Mouse (Mus musculus): ENCODE measurements around the gene Gria3. TPM values are rescaled to one million over a fixed set of nuclear protein-coding genes. Genes with fewer than 3 reads are reported as not detected.

The Gria3 gene
- polyA plus RNA-seq, 1 experiment: 0.75 TPM

GRCm38 (mm10) chrX:41614920-41615319, 214.3 kb downstream of the Gria3 start:
- TF ChIP-seq POLR2A (IDR thresholded peaks at IDR 0.05; ENCODE audit: low read depth, low read length): no peak
- no peak for TF ChIP-seq CTCF (IDR thresholded peaks at IDR 0.05; ENCODE audit: extremely low read depth, insufficient read depth, insufficient read length, insufficient replicate concordance)
- Histone ChIP-seq H3K36me3 (ENCODE audit: control insufficient read depth, insufficient read depth, low read length) (no peaks in the 10 kb centered on the region), H3K4me3 (ENCODE audit: extremely low read depth, insufficient read depth, insufficient read length) (no peak overlapping the region), H3K4me1 (ENCODE audit: control insufficient read depth, insufficient read depth, insufficient read length) (no peaks in the 10 kb centered on the region), H3K27ac (ENCODE audit: insufficient read depth, low read length) (no peak overlapping the region), H3K27me3 (ENCODE audit: control insufficient read depth, insufficient read depth, low read length) (no peaks in the 10 kb centered on the region)
- 43% methylated on average over 2 of the region's 2 CpGs for WGBS
- no peak for DNase-seq (ENCODE audit: low read depth in 1 of 2, low spot score in 2 of 2)

- DNase-seq (ENCODE audit: low read depth in 1 of 2, low spot score in 2 of 2): no peak
- Histone ChIP-seq H3K27me3 (ENCODE audit: control insufficient read depth, insufficient read depth, low read length) (no peaks in the 10 kb centered on the region), H3K4me1 (ENCODE audit: control insufficient read depth, insufficient read depth, insufficient read length) (no peaks in the 10 kb centered on the region), H3K27ac (ENCODE audit: insufficient read depth, low read length) (no peak overlapping the region), H3K36me3 (ENCODE audit: control insufficient read depth, insufficient read depth, low read length) (no peaks in the 10 kb centered on the region), H3K4me3 (ENCODE audit: extremely low read depth, insufficient read depth, insufficient read length) (no peak overlapping the region)
- TF ChIP-seq CTCF (IDR thresholded peaks at IDR 0.05; ENCODE audit: extremely low read depth, insufficient read depth, insufficient read length, insufficient replicate concordance) (no peak), POLR2A (IDR thresholded peaks at IDR 0.05; ENCODE audit: low read depth, low read length) (no peak)
- 87% methylated on average over 1 of the region's 1 CpGs for WGBS
Measured at GRCm38 (mm10) chrX:41616928-41617327, 216.3 kb downstream of the Gria3 start.

- Histone ChIP-seq H3K27me3 (ENCODE audit: control insufficient read depth, insufficient read depth, low read length) (no peaks in the 10 kb centered on the region), H3K27ac (ENCODE audit: insufficient read depth, low read length) (no peak overlapping the region), H3K36me3 (ENCODE audit: control insufficient read depth, insufficient read depth, low read length) (no peaks in the 10 kb centered on the region), H3K4me3 (ENCODE audit: extremely low read depth, insufficient read depth, insufficient read length) (no peak overlapping the region), H3K4me1 (ENCODE audit: control insufficient read depth, insufficient read depth, insufficient read length) (no peaks in the 10 kb centered on the region)
- DNase-seq (ENCODE audit: low read depth in 1 of 2, low spot score in 2 of 2): no peak
- 88% methylated on average over 2 of the region's 2 CpGs for WGBS
- TF ChIP-seq POLR2A (IDR thresholded peaks at IDR 0.05; ENCODE audit: low read depth, low read length) (no peak), CTCF (IDR thresholded peaks at IDR 0.05; ENCODE audit: extremely low read depth, insufficient read depth, insufficient read length, insufficient replicate concordance) (no peak)
Measured at GRCm38 (mm10) chrX:41618396-41618795, 217.7 kb downstream of the Gria3 start.

GRCm38 (mm10) chrX:41633576-41633975, 232.9 kb downstream of the Gria3 start:
- Histone ChIP-seq H3K27ac (ENCODE audit: insufficient read depth, low read length) (no peak overlapping the region), H3K4me3 (ENCODE audit: extremely low read depth, insufficient read depth, insufficient read length) (no peak overlapping the region), H3K4me1 (ENCODE audit: control insufficient read depth, insufficient read depth, insufficient read length) (no peaks in the 10 kb centered on the region), H3K27me3 (ENCODE audit: control insufficient read depth, insufficient read depth, low read length) (no peaks in the 10 kb centered on the region), H3K36me3 (ENCODE audit: control insufficient read depth, insufficient read depth, low read length) (no peaks in the 10 kb centered on the region)
- DNase-seq (ENCODE audit: low read depth in 1 of 2, low spot score in 2 of 2): no peak
- whole genome bisulfite sequencing: 88% methylated on average over 4 of the region's 4 CpGs
- TF ChIP-seq POLR2A (IDR thresholded peaks at IDR 0.05; ENCODE audit: low read depth, low read length) (no peak), CTCF (IDR thresholded peaks at IDR 0.05; ENCODE audit: extremely low read depth, insufficient read depth, insufficient read length, insufficient replicate concordance) (no peak)

- H3K27ac ChIP-seq (ENCODE audit: insufficient read depth, low read length): no peak overlapping the region
- no peak for TF ChIP-seq POLR2A (IDR thresholded peaks at IDR 0.05; ENCODE audit: low read depth, low read length)
- no peak for TF ChIP-seq CTCF (IDR thresholded peaks at IDR 0.05; ENCODE audit: extremely low read depth, insufficient read depth, insufficient read length, insufficient replicate concordance)
- no peaks in the 10 kb centered on the region for H3K4me1 ChIP-seq (ENCODE audit: control insufficient read depth, insufficient read depth, insufficient read length)
- 46% methylated on average over 2 of the region's 2 CpGs for WGBS
- DNase-seq (ENCODE audit: low read depth in 1 of 2, low spot score in 2 of 2): no peak
- no peaks in the 10 kb centered on the region for H3K36me3 ChIP-seq (ENCODE audit: control insufficient read depth, insufficient read depth, low read length)
- no peak overlapping the region for H3K4me3 ChIP-seq (ENCODE audit: extremely low read depth, insufficient read depth, insufficient read length)
- H3K27me3 ChIP-seq (ENCODE audit: control insufficient read depth, insufficient read depth, low read length): no peaks in the 10 kb centered on the region
Measured at GRCm38 (mm10) chrX:41644954-41645353, 244.3 kb downstream of the Gria3 start.

GRCm38 (mm10) chrX:41657791-41658190, 257.1 kb downstream of the Gria3 start:
- H3K4me3 ChIP-seq (ENCODE audit: extremely low read depth, insufficient read depth, insufficient read length): no peak overlapping the region
- no peak for TF ChIP-seq CTCF (IDR thresholded peaks at IDR 0.05; ENCODE audit: extremely low read depth, insufficient read depth, insufficient read length, insufficient replicate concordance)
- TF ChIP-seq POLR2A (IDR thresholded peaks at IDR 0.05; ENCODE audit: low read depth, low read length): no peak
- H3K4me1 ChIP-seq (ENCODE audit: control insufficient read depth, insufficient read depth, insufficient read length): no peaks in the 10 kb centered on the region
- DNase-seq (ENCODE audit: low read depth in 1 of 2, low spot score in 2 of 2): no peak
- H3K27me3 ChIP-seq (ENCODE audit: control insufficient read depth, insufficient read depth, low read length): no peaks in the 10 kb centered on the region
- H3K27ac ChIP-seq (ENCODE audit: insufficient read depth, low read length): no peak overlapping the region
- 72% methylated on average over 4 of the region's 4 CpGs for WGBS
- H3K36me3 ChIP-seq (ENCODE audit: control insufficient read depth, insufficient read depth, low read length): no peaks in the 10 kb centered on the region

- WGBS: 89% methylated on average over 2 of the region's 2 CpGs
- Histone ChIP-seq H3K4me3 (ENCODE audit: extremely low read depth, insufficient read depth, insufficient read length) (no peak overlapping the region), H3K4me1 (ENCODE audit: control insufficient read depth, insufficient read depth, insufficient read length) (no peaks in the 10 kb centered on the region), H3K27ac (ENCODE audit: insufficient read depth, low read length) (no peak overlapping the region), H3K27me3 (ENCODE audit: control insufficient read depth, insufficient read depth, low read length) (no peaks in the 10 kb centered on the region), H3K36me3 (ENCODE audit: control insufficient read depth, insufficient read depth, low read length) (no peaks in the 10 kb centered on the region)
- TF ChIP-seq CTCF (IDR thresholded peaks at IDR 0.05; ENCODE audit: extremely low read depth, insufficient read depth, insufficient read length, insufficient replicate concordance) (no peak), POLR2A (IDR thresholded peaks at IDR 0.05; ENCODE audit: low read depth, low read length) (no peak)
- no peak for DNase-seq (ENCODE audit: low read depth in 1 of 2, low spot score in 2 of 2)
Measured at GRCm38 (mm10) chrX:41688869-41689268, 288.2 kb downstream of the Gria3 start.

All from spleen, adult 2 months (tissue).